Mouse (Mus musculus) right cerebral cortex, postnatal 4 days (tissue): ENCODE results near the gene Hsd17b3.

Experiments
- DNase-seq: peaks from one replicate; pipeline ENCODE4 v3.0.0-alpha.2; 2022

Gene Hsd17b3

DNA sequence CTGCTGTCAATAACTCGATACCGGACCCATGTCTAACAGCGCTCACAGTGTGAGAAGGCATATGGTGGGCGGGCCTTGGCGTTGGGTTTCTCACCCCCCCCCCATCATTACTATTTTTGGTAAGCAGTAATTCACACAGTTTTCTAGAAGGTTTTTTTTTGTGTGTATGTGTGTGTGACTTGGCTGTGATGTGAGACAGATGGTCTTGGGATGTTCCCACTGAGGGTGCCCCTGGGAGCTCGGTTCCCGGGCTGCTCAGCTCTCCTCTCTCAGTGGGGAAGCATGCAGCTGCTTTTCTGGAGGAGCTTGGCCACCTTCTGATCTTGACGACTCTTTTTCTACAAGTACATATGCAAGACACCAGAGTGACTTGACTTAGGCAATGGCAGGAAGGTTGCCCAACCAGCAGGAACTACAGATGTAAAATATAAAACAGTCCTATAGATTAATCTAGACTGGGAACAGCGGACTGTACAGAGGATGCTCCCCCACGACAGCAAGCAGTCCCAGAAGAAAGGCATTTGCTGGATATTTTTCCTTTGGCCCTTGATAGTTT, 70.4 kb downstream of the Hsd17b3 start:
- no peak for DNase-seq

- no peak for DNase-seq
Observed at GRCm38 (mm10) chr13:64016048-64016447, 73.0 kb downstream of the Hsd17b3 start.

- DNase-seq: no peak
Observed at GRCm38 (mm10) chr13:64011157-64011556, 77.9 kb downstream of the Hsd17b3 start.
